Mouse (Mus musculus) spleen, adult 18-20 months (tissue): ENCODE data around the gene Ano10.
"Not testable (repeated sequence)": the region's sequence is repeated elsewhere in the genome, so short reads cannot be mapped to it uniquely, and the experiment has no call there.

Source experiments
- DNase-seq, 2 experiments: peaks; one replicate each; pipeline ENCODE4 v3.0.0; 2022; ENCODE audit warnings: mixed read lengths in 2 of 2

The Ano10 gene

DNA sequence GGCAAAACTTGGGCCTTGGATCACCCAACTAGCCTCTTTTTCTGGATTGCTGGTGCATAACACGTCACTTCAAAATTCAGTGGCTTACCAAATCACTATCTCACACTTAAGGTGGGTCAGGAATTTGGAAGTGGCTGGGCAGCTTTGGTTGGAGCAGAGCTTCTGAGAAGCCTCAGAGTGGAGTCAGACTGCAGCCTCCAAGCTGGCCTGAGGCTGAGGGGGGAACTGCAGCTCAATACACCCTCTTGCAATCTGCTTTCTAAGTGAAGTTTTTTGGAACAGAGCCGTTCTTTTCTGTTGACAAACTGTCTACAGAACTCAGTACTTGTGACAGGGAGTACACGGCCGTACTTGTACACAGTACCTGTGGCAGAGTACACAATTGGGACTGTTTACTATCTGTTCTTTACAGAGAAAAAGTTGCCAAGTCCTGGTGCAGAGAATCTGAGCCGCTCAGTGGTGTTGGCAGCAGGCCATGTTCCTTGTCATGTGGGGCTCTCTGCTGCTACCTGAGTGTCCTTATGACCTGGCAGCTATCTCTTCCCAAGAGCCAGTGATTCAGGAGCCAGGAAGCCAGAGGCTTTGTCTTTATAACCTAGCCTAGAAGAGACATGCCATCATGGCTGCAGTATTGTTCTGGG lies 99.1 kb downstream of the Ano10 start:
- DNase-seq, result no peak

DNA sequence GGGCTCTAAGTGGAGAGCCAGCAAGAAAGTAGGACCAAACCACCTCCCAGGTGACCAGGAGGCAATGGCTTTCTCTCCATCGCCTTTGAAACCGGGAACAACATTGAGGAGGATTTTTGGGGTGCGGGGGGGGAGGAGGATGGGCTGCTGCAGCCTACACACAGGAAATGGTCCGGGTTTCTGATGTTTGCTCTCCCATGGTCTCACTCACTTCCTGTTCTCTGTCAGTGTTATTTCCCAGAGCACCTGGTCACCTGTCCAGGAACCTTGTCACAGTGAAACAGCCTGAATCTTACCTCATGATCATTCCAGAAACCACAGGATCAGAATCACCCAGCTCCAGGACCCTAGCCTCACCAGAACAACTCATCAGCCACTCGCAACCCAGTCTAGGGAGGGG lies 100.4 kb downstream of the Ano10 start:
- DNase-seq, result no peak

GRCm38 (mm10) chr9:122193361-122193760 lies 100.9 kb downstream of the Ano10 start:
- no peak for DNase-seq

GRCm38 (mm10) chr9:122188724-122189123 lies 105.5 kb downstream of the Ano10 start:
- DNase-seq, result no peak

GRCm38 (mm10) chr9:122187451-122187921 lies 106.7 kb downstream of the Ano10 start:
- no peak for DNase-seq

DNA sequence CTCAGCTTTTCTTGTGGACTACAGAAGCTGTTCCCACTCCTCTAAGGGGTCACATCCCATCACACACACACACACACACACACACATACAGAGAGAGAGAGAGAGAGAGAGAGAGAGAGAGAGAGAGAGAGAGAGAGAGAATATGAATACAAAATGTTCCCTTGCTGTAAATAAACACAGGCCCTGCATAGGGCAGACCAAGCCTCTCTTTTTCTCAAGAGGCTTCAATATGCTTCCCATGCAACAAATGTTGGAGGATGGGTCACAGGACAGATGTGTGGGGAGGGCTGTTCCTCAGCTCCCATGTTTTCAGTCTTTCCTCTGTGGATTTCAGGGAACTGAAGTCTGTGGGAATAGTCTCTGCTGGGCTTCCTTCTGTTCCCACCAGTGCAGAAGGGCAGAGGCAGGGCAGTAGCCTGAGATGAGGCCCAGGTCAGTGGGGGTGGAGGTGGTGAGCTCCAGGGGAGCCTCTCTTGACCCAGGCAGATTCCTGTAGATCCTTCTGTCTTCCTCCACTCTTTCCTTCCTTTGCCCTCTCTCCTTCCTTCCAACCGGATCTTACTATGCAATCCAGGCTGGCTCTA lies 107.5 kb downstream of the Ano10 start:
- no peak for DNase-seq

- no peak for DNase-seq
These were observed 108.3 kb downstream of the Ano10 start for GRCm38 (mm10) chr9:122185953-122186352.

- peak; percentile 49 to 75 for DNase-seq
These were observed 109.2 kb downstream of the Ano10 start for GRCm38 (mm10) chr9:122185061-122185460.

DNA sequence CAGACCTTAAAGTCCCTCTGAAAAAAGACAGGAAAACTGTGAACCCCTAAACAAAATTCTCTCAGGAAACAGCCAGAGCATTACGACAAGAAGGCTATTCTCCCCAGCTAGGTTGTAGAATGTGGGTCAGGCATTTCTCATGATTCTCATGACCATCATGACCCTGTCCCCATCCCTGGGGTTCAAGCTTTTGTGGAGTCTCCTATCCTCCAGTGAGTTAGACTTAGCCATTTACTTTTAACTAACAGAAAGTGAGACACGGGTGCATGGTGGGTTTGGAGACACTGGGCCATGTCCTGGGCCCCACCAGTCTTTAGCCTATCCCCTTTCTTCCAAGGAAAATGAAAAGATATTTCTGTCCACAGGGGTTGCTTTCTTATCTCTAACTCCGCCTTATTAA lies 109.9 kb downstream of the Ano10 start:
- no peak for DNase-seq

DNA sequence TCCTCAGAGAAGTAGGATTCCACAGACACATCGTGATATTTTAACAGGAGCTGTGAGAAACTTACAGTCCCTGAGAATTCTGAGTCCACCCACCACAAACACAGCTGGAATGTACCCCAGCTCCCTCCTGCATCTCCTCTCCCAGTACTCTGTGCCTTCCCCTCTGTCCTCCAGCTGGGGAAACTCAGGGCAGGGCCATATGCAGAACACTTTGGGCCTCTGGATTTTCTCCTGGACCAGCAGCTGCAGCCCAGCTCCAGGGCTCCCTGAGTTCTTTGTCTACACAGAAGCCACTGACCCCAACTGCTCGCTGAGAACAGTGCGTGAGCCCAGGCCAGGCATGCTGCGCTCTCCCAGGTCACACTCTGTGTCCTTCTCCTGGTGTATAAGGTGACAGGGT lies 111.1 kb downstream of the Ano10 start:
- DNase-seq, result no peak

- no peak for DNase-seq
These were observed 114.1 kb downstream of the Ano10 start for GRCm38 (mm10) chr9:122180105-122180504.

- DNase-seq, result no peak
These were observed 115.8 kb downstream of the Ano10 start for GRCm38 (mm10) chr9:122178427-122178826.

DNA sequence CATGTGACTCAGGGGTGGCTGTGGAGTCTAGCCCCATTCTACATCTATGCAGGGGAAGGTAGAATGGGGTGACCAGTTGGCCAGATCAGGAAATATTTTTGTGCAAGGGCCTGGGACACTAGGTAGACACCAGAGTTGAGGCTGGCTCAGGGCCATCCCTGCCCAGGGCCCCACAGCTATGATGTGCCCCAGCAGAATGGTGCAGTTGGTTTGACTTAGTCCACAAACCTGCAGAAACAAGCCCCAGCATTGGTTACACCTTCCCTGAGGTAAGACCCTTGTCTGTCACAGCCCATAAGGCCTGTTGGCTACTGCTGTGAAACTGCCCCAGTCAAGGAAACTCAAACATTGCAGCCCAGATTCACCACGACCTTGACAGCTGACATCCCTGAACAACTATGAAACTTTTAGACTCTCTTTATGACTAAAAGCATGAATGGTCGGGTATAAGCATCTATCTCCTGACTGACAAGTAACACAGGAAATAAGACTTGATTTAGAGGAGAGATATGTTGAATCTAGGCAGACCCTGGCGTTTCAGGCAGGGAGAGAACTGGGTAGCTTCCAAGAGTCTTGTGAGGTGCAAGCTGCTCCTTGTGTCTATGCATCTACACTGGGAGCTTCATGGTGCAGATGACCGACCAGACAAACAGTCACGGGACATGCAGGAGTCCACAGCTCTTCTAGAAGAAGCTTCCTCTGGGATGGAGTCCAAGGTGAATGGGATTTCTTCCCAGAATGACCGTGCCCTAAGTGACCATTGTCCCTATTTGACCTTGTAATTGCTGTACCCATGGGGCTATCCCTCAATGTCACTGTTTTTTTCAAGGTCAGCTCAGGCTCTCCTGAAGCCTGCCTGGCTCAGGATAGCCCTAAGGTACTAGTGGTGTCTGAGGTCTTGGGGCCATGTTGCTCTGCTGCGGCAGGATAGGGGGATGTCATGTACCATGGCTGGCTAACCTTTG lies 116.7 kb downstream of the Ano10 start:
- no peak for DNase-seq

DNA sequence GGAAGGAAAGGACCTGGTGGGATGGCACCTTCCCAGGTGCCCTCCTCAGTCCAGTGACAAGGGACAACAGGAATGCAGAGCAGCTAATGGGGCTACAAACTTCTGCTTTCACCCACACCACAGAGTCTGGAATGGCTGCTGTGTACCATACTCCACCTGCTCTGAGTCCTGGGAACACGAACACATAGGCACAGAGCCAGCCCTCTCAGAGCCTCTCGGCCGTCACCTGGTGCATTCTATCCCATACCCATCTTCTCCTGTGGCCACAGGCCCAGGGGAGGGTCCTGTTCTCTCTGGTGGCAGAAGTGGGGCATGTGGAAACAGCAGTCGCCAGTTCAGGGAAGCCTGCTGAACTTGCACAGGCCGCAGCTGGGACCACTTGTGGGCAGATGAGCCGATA lies 119.5 kb downstream of the Ano10 start:
- DNase-seq, result no peak

DNA sequence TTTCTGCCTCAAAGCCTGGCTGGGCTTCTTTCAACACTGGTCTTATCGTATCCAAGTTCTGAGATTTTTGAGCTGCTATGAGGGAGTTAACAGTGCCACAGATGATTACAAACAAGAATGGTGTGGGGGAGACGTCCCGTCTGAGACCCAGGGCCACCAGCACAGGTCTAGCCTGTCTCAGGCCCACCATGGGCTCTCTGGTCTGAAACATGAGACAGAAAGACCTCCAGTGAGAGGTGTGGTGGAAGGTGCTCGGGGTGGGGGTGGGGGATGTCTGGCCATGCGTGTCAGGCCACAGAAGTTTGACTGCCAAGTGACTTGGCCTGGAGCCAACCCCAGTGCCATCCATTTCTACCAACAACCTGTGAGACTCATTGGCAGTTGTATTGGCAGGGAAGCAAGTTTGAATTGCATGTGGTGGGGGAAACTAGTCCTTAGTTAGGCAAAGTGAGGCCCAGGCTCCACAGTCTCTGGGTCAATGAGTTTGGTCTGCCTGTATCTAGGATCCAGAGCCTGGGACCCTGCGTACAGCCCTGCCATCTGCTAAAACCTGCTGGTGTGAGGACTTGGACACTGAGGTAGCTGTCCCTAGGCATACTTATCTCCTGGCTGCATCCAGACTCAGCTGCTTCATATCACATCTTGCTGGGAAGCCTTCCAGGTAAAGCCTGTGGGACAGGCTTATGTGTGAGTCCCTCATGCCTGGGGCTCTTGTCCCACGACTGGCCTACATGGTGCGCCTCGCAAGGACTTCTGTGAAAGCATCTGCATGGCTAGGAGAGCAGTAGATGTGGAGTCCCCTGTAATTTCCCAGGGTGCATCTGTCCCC lies 120.6 kb downstream of the Ano10 start:
- no peak for DNase-seq

DNA sequence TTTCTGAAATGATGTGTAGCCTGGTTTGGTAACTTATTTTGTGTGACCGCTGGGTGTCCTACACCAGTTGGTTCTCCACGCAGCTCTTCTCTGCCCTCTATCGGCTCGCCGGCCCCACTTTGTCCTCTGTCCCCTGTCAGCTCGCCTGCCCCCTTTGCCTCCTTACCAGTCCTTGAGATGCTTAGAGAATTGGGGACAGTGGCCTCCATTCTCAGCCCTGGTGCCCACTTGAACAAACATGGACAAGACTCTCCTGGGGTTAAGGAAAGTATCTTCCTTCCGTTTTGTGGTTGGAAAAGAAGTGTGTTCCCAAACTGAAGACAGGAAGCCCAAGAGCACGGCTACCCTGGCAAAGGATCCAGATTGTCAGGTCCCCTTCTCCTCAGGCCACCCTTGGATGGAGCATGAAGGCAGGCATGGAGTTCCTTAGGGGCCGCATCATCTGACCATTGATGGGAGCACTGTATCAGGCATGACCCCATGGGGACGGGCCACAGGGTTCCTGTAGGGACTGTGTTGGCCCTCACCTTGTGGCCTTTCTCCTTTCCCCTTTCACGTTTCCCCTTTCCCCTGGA lies 121.5 kb downstream of the Ano10 start:
- DNase-seq, result no peak

- DNase-seq, result no peak
These were observed 124.3 kb downstream of the Ano10 start for GRCm38 (mm10) chr9:122169901-122170300.

DNA sequence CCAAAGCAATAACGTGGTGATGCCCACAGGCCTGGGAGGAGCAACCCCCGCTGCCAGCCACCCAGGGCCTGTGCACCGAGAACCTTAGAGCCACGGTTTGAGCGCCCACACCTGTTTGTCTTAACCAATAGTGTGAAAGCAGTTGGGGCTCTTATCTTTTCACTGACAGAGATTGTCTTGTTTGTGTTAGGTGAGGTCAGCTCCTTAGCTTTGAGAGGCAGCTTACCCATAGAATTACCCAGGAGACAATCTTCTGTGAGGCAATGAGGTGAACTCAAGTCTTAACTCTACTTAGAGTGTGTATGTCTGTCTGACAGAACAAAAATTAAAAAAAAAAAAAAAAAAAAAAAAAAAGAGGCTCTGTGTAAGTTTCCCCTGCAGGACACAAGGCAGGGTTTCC lies 126.5 kb downstream of the Ano10 start:
- not testable (repeated sequence) for DNase-seq

DNA sequence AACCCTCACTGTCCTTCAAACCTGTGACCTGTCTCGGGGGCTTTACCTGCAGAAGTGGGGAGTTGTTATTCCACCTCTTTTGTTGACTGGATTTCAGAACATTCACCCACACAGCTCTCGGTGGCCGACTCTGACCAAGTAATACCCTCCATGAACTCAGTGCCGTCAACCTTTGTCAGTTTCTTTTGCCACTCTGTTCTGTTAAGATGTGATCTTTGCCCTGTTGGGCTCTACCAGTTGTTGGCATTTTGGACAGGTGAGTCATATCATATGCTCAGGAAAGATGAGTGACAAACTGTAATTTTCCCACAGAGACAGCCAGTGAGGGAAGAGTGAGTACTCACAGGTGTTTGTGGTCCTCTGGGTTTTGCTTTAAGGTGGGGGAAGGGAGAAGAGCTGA lies 129.7 kb downstream of the Ano10 start:
- DNase-seq, result no peak

- no peak for DNase-seq
These were observed 137.2 kb downstream of the Ano10 start for GRCm38 (mm10) chr9:122157079-122157441.

GRCm38 (mm10) chr9:122156389-122157078 lies 137.7 kb downstream of the Ano10 start:
- DNase-seq, result no peak

GRCm38 (mm10) chr9:122155193-122155592 lies 139.0 kb downstream of the Ano10 start:
- DNase-seq, result no peak
